Mouse (Mus musculus): ENCODE measurements around the gene Upf3a. TPM values are rescaled to one million over a fixed set of nuclear protein-coding genes. Genes with fewer than 3 reads are reported as not detected.

Upf3a gene
- total and polyA plus RNA-seq, 3 experiments, result 29.3 to 39.8 TPM; not detected in 1

DNA sequence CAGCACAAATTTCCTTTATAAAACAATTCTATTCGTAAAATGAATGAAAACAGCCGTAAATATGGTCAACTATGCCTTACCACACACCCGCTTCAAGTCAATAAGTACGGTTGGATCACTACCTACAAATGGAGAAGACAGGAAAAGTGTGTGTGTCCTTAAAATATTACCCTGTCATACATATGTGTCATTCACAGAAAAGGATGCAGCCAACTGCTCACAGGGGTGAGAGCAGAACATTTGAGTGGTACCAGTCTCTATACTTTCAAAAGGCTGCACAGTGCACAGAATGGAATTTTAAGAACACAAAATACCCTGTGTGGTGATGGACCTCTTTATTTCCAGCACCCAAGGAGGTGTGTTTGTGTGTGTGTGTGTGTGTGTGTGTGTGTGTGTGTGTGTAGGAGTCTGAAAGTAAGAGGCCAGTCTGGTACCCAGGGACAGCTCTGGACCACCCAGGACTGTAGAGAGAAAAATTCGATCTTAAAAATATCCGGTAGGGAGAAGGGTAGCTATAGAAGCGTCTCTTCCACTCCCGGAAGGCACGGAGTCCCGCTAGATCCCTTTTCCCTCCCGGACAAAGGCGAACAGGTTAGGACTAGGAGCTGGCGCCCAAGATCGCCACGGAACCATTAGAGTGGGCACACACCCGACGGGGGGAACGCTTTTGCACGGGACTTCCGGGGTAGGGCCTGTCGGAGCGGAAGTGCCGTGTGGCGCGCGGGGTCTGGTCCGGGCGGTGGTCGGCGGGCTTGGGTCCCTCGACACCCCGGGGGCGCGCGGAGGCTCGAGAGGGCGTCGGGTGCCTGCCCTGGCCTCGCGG lies 28.2 kb upstream of the Upf3a start, which contains the start of gene Cdc16 (continued):
- TF ChIP-seq BHLHE40 (IDR thresholded peaks at IDR 0.05; ENCODE audit: borderline replicate concordance, low read depth, low read length), result 0 out of 2 replicates have a peak, but pooled peaks have one; percentile 41
- TF ChIP-seq ETS1 (IDR thresholded peaks at IDR 0.05; ENCODE audit: low read depth, low read length), result 0 out of 2 replicates have a peak, but pooled peaks have one; percentile 24
- TF ChIP-seq EP300 (IDR thresholded peaks at IDR 0.05; ENCODE audit: low read depth in 1 of 2, low read length in 2 of 2), result no peak
- peak; percentile 59; the same call in 1 of the 2 replicates for TF ChIP-seq MAZ (IDR thresholded peaks at IDR 0.05; ENCODE audit: low read depth, low read length)
- no peak for TF ChIP-seq ZC3H11A (IDR thresholded peaks at IDR 0.05; ENCODE audit: low read depth, low read length)
- peak; percentile 92 for TF ChIP-seq HCFC1 (IDR thresholded peaks at IDR 0.05; ENCODE audit: low read depth, low read length)
- no peak for TF ChIP-seq TAL1 (IDR thresholded peaks at IDR 0.05; ENCODE audit: low read length)
- TF ChIP-seq GATA1 (IDR thresholded peaks at IDR 0.05; ENCODE audit: low read depth, low read length), result no peak
- TF ChIP-seq MEF2A (IDR thresholded peaks at IDR 0.05; ENCODE audit: extremely low read depth, insufficient replicate concordance, low read depth, low read length, poor library complexity, severe bottlenecking), result no peak
- TF ChIP-seq ELF1 (IDR thresholded peaks at IDR 0.05; ENCODE audit: low read depth, low read length), result peak; percentile 66; the same call in 1 of the 2 replicates
- peak; percentile 50; the same call in 1 of the 2 replicates for TF ChIP-seq ZMIZ1 (IDR thresholded peaks at IDR 0.05; ENCODE audit: low read depth, low read length)

- Histone ChIP-seq H3K27me3 (ENCODE audit: control insufficient read depth in 1 of 2, insufficient read depth in 2 of 2, low read length in 2 of 2) (no peaks in the 10 kb centered on the region), H3K79me2 (ENCODE audit: control insufficient read depth, insufficient read depth, low read length, poor library complexity) (peaks cover 27% of the 10 kb centered on the region), H3K27ac (ENCODE audit: control insufficient read depth, low read depth, low read length) (peak overlapping the region; percentile 42), H3K4me3 (ENCODE audit: control insufficient read depth in 1 of 2, insufficient read depth in 1 of 2, low read depth in 2 of 2, low read length in 2 of 2) (peak overlapping the region; percentile 86 to 88), H3K9me3 (replicated peaks; ENCODE audit: insufficient read depth, low read length) (no peaks in the 10 kb centered on the region), H3K9ac (ENCODE audit: control insufficient read depth, low read depth, low read length, poor library complexity, severe bottlenecking) (peak overlapping the region; percentile 90), H3K36me3 (ENCODE audit: control insufficient read depth in 1 of 2, insufficient read depth in 2 of 2, low read length in 2 of 2) (peaks cover 9 to 16% of the 10 kb centered on the region in 2 experiments), H3K4me1 (ENCODE audit: control insufficient read depth in 1 of 2, insufficient read depth in 2 of 2, low read length in 2 of 2) (peaks cover 0 to 3% of the 10 kb centered on the region in 2 experiments; a peak in 2 of 4 replicates)
- DNase-seq (ENCODE audit: low read depth, low spot score), result peak; percentile 83
- peak; percentile 31 to 78 (median 70) for TF ChIP-seq CTCF (IDR thresholded peaks at IDR 0.05 in 2 of 3, conservative IDR thresholded peaks at IDR 0.05 in 1 of 3; ENCODE audit: control insufficient read depth in 1 of 3, insufficient read depth in 1 of 3, low read depth in 2 of 3, low read length in 3 of 3, poor library complexity in 1 of 3, severe bottlenecking in 1 of 3)
- TF ChIP-seq EP300 (IDR thresholded peaks at IDR 0.05; ENCODE audit: low read depth in 1 of 2, low read length in 2 of 2), result 0 out of 4 replicates have a peak, but pooled peaks of 1 of the 2 experiments have one; percentile 6
- TF ChIP-seq POLR2AphosphoS5 (IDR thresholded peaks at IDR 0.05; ENCODE audit: borderline replicate concordance, low read depth, low read length), result no peak
- no peak for TF ChIP-seq ZNF384 (IDR thresholded peaks at IDR 0.05; ENCODE audit: low read depth, low read length)
- TF ChIP-seq MAZ (IDR thresholded peaks at IDR 0.05; ENCODE audit: low read depth, low read length), result no peak; the same call in 1 of the 2 replicates
- no peak for TF ChIP-seq GABPA (IDR thresholded peaks at IDR 0.05; ENCODE audit: low read depth, low read length)
- peak; percentile 58 for TF ChIP-seq MXI1 (IDR thresholded peaks at IDR 0.05; ENCODE audit: low read depth, low read length)
- TF ChIP-seq CHD2 (IDR thresholded peaks at IDR 0.05; ENCODE audit: low read length), result no peak
- TF ChIP-seq POLR2A (IDR thresholded peaks at IDR 0.05; ENCODE audit: control insufficient read depth in 1 of 2, insufficient read depth in 1 of 2, low read depth in 1 of 2, low read length in 2 of 2, poor library complexity in 1 of 2), result no peak; a peak in 1 of 4 replicates
- peak; percentile 62 for TF ChIP-seq SMC3 (IDR thresholded peaks at IDR 0.05; ENCODE audit: low read depth, low read length)
- TF ChIP-seq TAL1 (IDR thresholded peaks at IDR 0.05; ENCODE audit: low read length), result no peak
- TF ChIP-seq ETS1 (IDR thresholded peaks at IDR 0.05; ENCODE audit: low read depth, low read length), result no peak
- no peak for TF ChIP-seq KAT2A (conservative IDR thresholded peaks at IDR 0.05; ENCODE audit: low read depth, low read length)
- no peak for TF ChIP-seq GATA1 (IDR thresholded peaks at IDR 0.05; ENCODE audit: low read depth, low read length)
- no peak for TF ChIP-seq POLR2AphosphoS2 (IDR thresholded peaks at IDR 0.05; ENCODE audit: low read length)
- peak; percentile 74 for TF ChIP-seq SIN3A (IDR thresholded peaks at IDR 0.05; ENCODE audit: low read length)
- TF ChIP-seq MEF2A (IDR thresholded peaks at IDR 0.05; ENCODE audit: extremely low read depth, insufficient replicate concordance, low read depth, low read length, poor library complexity, severe bottlenecking), result no peak
- no peak for TF ChIP-seq NRF1 (IDR thresholded peaks at IDR 0.05; ENCODE audit: insufficient read depth, low read depth, low read length, poor library complexity, severe bottlenecking)
- TF ChIP-seq RAD21 (IDR thresholded peaks at IDR 0.05; ENCODE audit: low read depth, low read length), result peak; percentile 64
- TF ChIP-seq TBP (IDR thresholded peaks at IDR 0.05; ENCODE audit: low read depth, low read length), result no peak
- TF ChIP-seq ZC3H11A (IDR thresholded peaks at IDR 0.05; ENCODE audit: low read depth, low read length), result peak; percentile 43; the same call in 1 of the 2 replicates
- no peak for TF ChIP-seq MAX (IDR thresholded peaks at IDR 0.05; ENCODE audit: low read length)
- no peak for TF ChIP-seq ZKSCAN1 (IDR thresholded peaks at IDR 0.05; ENCODE audit: low read depth, low read length)
- TF ChIP-seq MYB (IDR thresholded peaks at IDR 0.05; ENCODE audit: low read depth, low read length), result no peak
- TF ChIP-seq JUND (IDR thresholded peaks at IDR 0.05; ENCODE audit: low read depth, low read length), result no peak
Observed at GRCm38 (mm10) chr8:13757805-13758727, 27.3 kb upstream of the Upf3a start.

Data from MEL (cell line).